Mouse (Mus musculus) T-cell, adult 2 months (primary cell): ENCODE measurements around the gene Arpc1a.

ENCODE experiments used
- DNase-seq: peaks from one replicate; pipeline ENCODE4 v3.0.0; 2022; ENCODE audit warnings: low spot score

Arpc1a gene

GRCm38 (mm10) chr5:145139571-145140519 is 56.2 kb downstream of the Arpc1a start, which contains the start of the genes Pdap1 and Bud31:
Gene Pdap1, minus strand, starts transcription at chr5:145140238.
Gene Bud31, plus strand, starts transcription at chr5:145140362.
- DNase-seq = peak; percentile 95

GRCm38 (mm10) chr5:145140611-145141010 is 57.0 kb downstream of the Arpc1a start:
- no peak for DNase-seq

- DNase-seq = no peak
Measured at GRCm38 (mm10) chr5:145147748-145148147, 64.1 kb downstream of the Arpc1a start.

- no peak for DNase-seq
Measured at GRCm38 (mm10) chr5:145149294-145149693, 65.7 kb downstream of the Arpc1a start.

GRCm38 (mm10) chr5:145152690-145153089 is 69.1 kb downstream of the Arpc1a start:
- no peak for DNase-seq
